Mouse (Mus musculus) kidney, embryonic 14.5 days (tissue): Measurements from ENCODE around the gene Ssbp4. TPM values are rescaled to one million over a fixed set of nuclear protein-coding genes. Genes with fewer than 3 reads are reported as not detected.
A peak's percentile ranks its signal among the peaks of the same experiment; 100 is the strongest.

ENCODE experiments used
- ATAC-seq: fragments of 200-750 bp; cut with Nextera tagmentation; 2 replicates; pipeline ENCODE4 v1.8.0; 2017; ENCODE audit warnings: moderate number of reproducible peaks, mild to moderate bottlenecking, moderate TSS enrichment, moderate library complexity; ENCODE audit not compliant: low FRiP score, low TSS enrichment
- H3K27ac ChIP-seq: fragments of 300-500 bp; sonication (generic); 2 replicates; pipeline ENCODE4 v1.5.1; 2014; ENCODE audit warnings: low read depth, mild to moderate bottlenecking, low read length, moderate library complexity, mixed read lengths
- H3K27me3 ChIP-seq: fragments of 300-500 bp; sonication (generic); 2 replicates; pipeline ENCODE4 v1.6.1; 2014; ENCODE audit warnings: mild to moderate bottlenecking, low read length; ENCODE audit not compliant: control insufficient read depth, insufficient read depth
- H3K36me3 ChIP-seq: fragments of 300-500 bp; sonication (generic); 2 replicates; pipeline ENCODE4 v1.6.1; 2014; ENCODE audit warnings: low read length, mixed read lengths; ENCODE audit not compliant: control insufficient read depth, insufficient read depth
- H3K4me1 ChIP-seq: fragments of 300-500 bp; sonication (generic); 2 replicates; pipeline ENCODE4 v1.6.1; 2014; ENCODE audit warnings: low read length, mixed read lengths; ENCODE audit not compliant: control insufficient read depth, insufficient read depth
- H3K4me2 ChIP-seq: fragments of 300-500 bp; sonication (generic); replicated peaks from 2 replicates; pipeline ENCODE4 v1.6.1; 2014; ENCODE audit warnings: low read depth, mild to moderate bottlenecking, low read length
- H3K4me3 ChIP-seq: fragments of 300-500 bp; sonication (generic); 2 replicates; pipeline ENCODE4 v1.5.1; 2014; ENCODE audit warnings: mild to moderate bottlenecking, low read length
- H3K9ac ChIP-seq: fragments of 300-500 bp; sonication (generic); 2 replicates; pipeline ENCODE4 v1.6.1; 2014; ENCODE audit warnings: low read depth, mild to moderate bottlenecking, low read length, moderate library complexity
- H3K9me3 ChIP-seq: fragments of 300-500 bp; sonication (generic); 2 replicates; pipeline ENCODE4 v1.6.1; 2016; ENCODE audit warnings: low read length; ENCODE audit not compliant: control insufficient read depth
- WGBS: fragments of 180-500 bp; shearing (Covaris S2); extraction: QIAGEN DNeasy Blood & Tissue Kit; methylation state at CpG from one replicate; pipeline ENCODE4 v1.1.7; 2014; 5-methylcytosine and 5-hydroxymethylcytosine counted together
- polyA plus RNA-seq: library from polyadenylated mRNA; unstranded; fragments of >200 nt; fragmentation: Nextera tagmentation; extraction: Ambion mirVana; gene quantifications from 2 replicates; pipeline ENCODE4 v1.2.1, GENCODE M21; 2014

Gene Ssbp4
- polyA plus RNA-seq, 1 experiment from 2014 or later, result 172 TPM

- WGBS, result 17% methylated on average over 1 of the region's 1 CpGs
- ATAC-seq, result no peak
These were observed 5.1 kb upstream of the Ssbp4 start for GRCm38 (mm10) chr8:70613763-70614162.

GRCm38 (mm10) chr8:70611849-70612248 lies 3.2 kb upstream of the Ssbp4 start:
- under 1% methylated on average over 6 of the region's 6 CpGs for WGBS
- Histone ChIP-seq H3K36me3 (no peaks in the 10 kb centered on the region), H3K27me3 (no peaks in the 10 kb centered on the region), H3K4me2 (peak overlapping the region; percentile 99), H3K4me3 (peak overlapping the region; percentile 50), H3K9ac (peak overlapping the region; percentile 63), H3K4me1 (peaks cover 27% of the 10 kb centered on the region), H3K27ac (peak overlapping the region; percentile 71), H3K9me3 (no peaks in the 10 kb centered on the region)
- no peak for ATAC-seq

More at GRCm38 (mm10) chr8:70613763-70614162, 5.1 kb upstream of the Ssbp4 start:
- Histone ChIP-seq H3K36me3 (no peaks in the 10 kb centered on the region), H3K4me3 (no peak overlapping the region), H3K9ac (no peak overlapping the region), H3K27ac (no peak overlapping the region), H3K9me3 (no peaks in the 10 kb centered on the region), H3K4me1 (peaks cover 16% of the 10 kb centered on the region), H3K27me3 (no peaks in the 10 kb centered on the region), H3K4me2 (no peak overlapping the region)

GRCm38 (mm10) chr8:70610796-70611771 lies 2.4 kb upstream of the Ssbp4 start:
- Histone ChIP-seq H3K9me3 (no peaks in the 10 kb centered on the region), H3K27ac (peak overlapping the region; percentile 97), H3K36me3 (no peaks in the 10 kb centered on the region), H3K4me2 (peak overlapping the region; percentile 99), H3K27me3 (no peaks in the 10 kb centered on the region), H3K4me1 (peaks cover 34% of the 10 kb centered on the region), H3K9ac (peak overlapping the region; percentile 63), H3K4me3 (peak overlapping the region; percentile 50)
- under 1% methylated on average over 54 of the region's 54 CpGs for WGBS
- no peak for ATAC-seq

- Histone ChIP-seq H3K27me3 (no peaks in the 10 kb centered on the region), H3K9ac (peak overlapping the region; percentile 56), H3K9me3 (no peaks in the 10 kb centered on the region), H3K4me2 (peak overlapping the region; percentile 99), H3K36me3 (no peaks in the 10 kb centered on the region), H3K27ac (peak overlapping the region; percentile 97), H3K4me1 (peaks cover 34% of the 10 kb centered on the region), H3K4me3 (peak overlapping the region; percentile 50)
- peak; percentile 64 for ATAC-seq
- WGBS, result 2% methylated on average over 32 of the region's 45 CpGs
These were observed 1.4 kb upstream of the Ssbp4 start for GRCm38 (mm10) chr8:70609849-70610795.

- H3K9me3 ChIP-seq, result no peaks in the 10 kb centered on the region
- ATAC-seq, result peak; percentile 74
- H3K4me2 ChIP-seq, result peak overlapping the region; percentile 99
- peak overlapping the region; percentile 97 for H3K27ac ChIP-seq
- WGBS, result under 1% methylated on average over 31 of the region's 39 CpGs
- no peaks in the 10 kb centered on the region for H3K27me3 ChIP-seq
- peak overlapping the region; percentile 50 for H3K4me3 ChIP-seq
- H3K36me3 ChIP-seq, result peaks cover 5% of the 10 kb centered on the region; the same call in 1 of the 2 replicates
- peaks cover 34% of the 10 kb centered on the region for H3K4me1 ChIP-seq
- peak overlapping the region; percentile 56 for H3K9ac ChIP-seq
These were observed 736 bp upstream of the Ssbp4 start for GRCm38 (mm10) chr8:70609368-70609848.

GRCm38 (mm10) chr8:70607898-70608748 lies 549 bp downstream of the Ssbp4 start:
- ATAC-seq, result no peak
- Histone ChIP-seq H3K27me3 (no peaks in the 10 kb centered on the region), H3K9ac (peak overlapping the region; percentile 91), H3K4me1 (peaks cover 37% of the 10 kb centered on the region), H3K9me3 (no peaks in the 10 kb centered on the region), H3K4me2 (peak overlapping the region; percentile 99), H3K27ac (peak overlapping the region; percentile 97), H3K4me3 (peak overlapping the region; percentile 85), H3K36me3 (peaks cover 5% of the 10 kb centered on the region; the same call in 1 of the 2 replicates)
- 1% methylated on average over 84 of the region's 84 CpGs for WGBS

- Histone ChIP-seq H3K9ac (peak overlapping the region; percentile 91), H3K4me3 (peak overlapping the region; percentile 85), H3K4me1 (peaks cover 37% of the 10 kb centered on the region), H3K36me3 (peaks cover 8% of the 10 kb centered on the region; the same call in 1 of the 2 replicates), H3K9me3 (no peaks in the 10 kb centered on the region; the same call in 1 of the 2 replicates), H3K27me3 (no peaks in the 10 kb centered on the region), H3K27ac (peak overlapping the region; percentile 97), H3K4me2 (peak overlapping the region; percentile 99)
- ATAC-seq, result no peak
- WGBS, result 17% methylated on average over 6 of the region's 6 CpGs
These were observed 1.1 kb downstream of the Ssbp4 start for GRCm38 (mm10) chr8:70607603-70607897.
